Mouse (Mus musculus) ovary, postnatal 10 days (tissue): ENCODE data around the gene Gm14322.
"Not testable (repeated sequence)": the region's sequence is repeated elsewhere in the genome, so short reads cannot be mapped to it uniquely, and the experiment has no call there.

Experiments used
- DNase-seq: peaks from one replicate; pipeline ENCODE4 v3.0.0; 2022; ENCODE audit warnings: low spot score

Gene Gm14322

GRCm38 (mm10) chr2:177758941-177759558 is at the start of gene Gm14322:
Gene Gm14322 (plus strand): TSS chr2:177759288.
- peak; percentile 25 for DNase-seq

GRCm38 (mm10) chr2:177741487-177741886 is 17.6 kb upstream of the Gm14322 start:
- not testable (repeated sequence) for DNase-seq

- not testable (repeated sequence) for DNase-seq
These were observed 28.3 kb downstream of the Gm14322 start for GRCm38 (mm10) chr2:177787351-177787750.

DNA sequence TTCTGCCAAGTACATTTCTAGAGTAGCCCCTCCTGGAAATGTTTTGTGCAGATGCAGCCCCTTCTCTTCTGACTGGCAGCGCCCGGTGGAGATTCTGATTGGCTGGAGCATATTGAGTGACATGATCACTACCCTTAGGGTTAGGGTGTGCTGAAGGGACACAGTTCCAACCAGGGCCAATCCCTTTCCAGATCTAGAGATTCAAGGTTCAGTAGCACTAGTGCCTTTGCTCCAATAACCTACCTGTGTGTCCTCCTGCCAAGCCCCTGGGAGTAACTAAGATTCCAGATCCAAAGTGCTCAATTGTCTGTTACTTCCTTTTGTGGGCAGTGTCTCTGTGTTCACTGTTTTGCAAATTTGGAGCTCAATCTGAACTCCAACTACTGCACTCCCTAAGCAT is 47.1 kb downstream of the Gm14322 start:
- DNase-seq, result not testable (repeated sequence)
